Mouse (Mus musculus) granulocyte monocyte progenitor cell, adult 5-6 weeks (primary cell): ENCODE results near the gene Fam228a. TPM values are rescaled to one million over a fixed set of nuclear protein-coding genes. Genes with fewer than 3 reads are reported as not detected.
"Not testable (repeated sequence)": the region's sequence is repeated elsewhere in the genome, so short reads cannot be mapped to it uniquely, and the experiment has no call there.

Experiments
- ATAC-seq: replicated peaks from 2 replicates; pipeline ENCODE4 v1.8.0; 2016; ENCODE audit warnings: mild to moderate bottlenecking, moderate TSS enrichment, inconsistent platforms; ENCODE audit not compliant: poor library complexity, severe bottlenecking
- total RNA-seq, 2 experiments: library from RNA; stranded (forward) in 1 of 2; stranded (reverse) in 1 of 2; fragments of 200-712, 200-1000 nt in 1 of 2; fragments of >200 nt in 1 of 2; fragmentation: Nextera tagmentation in 1 of 2; gene quantifications; 2 replicates each; pipeline ENCODE4 v1.2.3; 2014 to 2017

Gene Fam228a
- total RNA-seq (2014; fragmentation: Nextera tagmentation) (0.26 and 0.70 TPM in 2 replicates), total RNA-seq (2017) (not detected in 2 replicates)

DNA sequence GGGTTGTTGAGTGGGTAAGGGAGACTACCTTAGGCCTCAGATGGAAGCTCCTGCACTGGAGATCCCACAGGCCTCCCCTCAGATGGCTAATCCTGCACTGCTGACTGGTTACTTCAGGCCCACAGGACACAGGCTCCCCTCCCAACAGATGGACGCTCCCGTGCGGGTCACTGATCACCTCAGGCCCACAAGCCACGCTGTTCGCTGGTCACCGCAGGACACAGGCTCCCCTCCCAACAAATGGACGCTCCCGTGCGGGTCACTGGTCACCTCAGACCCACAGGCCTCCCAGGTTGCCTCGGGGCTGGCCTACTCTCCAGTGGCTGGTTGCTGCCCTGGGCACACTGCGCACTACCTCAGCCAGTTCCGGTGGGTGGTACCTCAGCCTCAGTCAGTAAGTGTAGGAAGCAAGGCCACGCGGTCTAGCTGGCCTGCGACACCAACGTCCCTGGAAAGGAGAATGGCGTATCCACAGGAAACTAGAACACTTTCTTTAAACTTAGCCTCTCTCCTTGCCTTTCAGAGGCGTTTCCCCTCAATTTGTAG lies at the start of gene Fam228a:
Gene Fam228a, minus strand, starts transcription at position 400 of the 546 bp plus-strand sequence.
- no peak for ATAC-seq

DNA sequence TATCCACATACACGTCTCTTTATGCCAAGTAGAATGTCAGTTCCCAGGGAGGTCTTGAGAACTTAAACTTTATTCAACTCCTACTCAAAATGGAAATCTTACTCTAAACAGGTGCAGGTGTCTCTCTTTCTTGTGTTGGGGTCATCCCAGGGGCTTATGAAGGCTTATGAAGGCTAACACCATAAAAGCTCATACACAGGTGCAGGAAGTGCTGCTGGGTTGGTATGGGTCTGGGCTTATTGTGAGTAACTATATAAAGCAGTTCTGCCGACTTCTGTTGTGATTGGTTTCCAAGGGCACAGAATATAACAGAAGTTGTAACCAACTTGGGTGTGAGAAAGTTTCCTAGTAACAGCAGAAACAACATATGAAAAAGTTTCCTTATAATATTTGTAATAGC lies 46.2 kb upstream of the Fam228a start:
- ATAC-seq: no peak

DNA sequence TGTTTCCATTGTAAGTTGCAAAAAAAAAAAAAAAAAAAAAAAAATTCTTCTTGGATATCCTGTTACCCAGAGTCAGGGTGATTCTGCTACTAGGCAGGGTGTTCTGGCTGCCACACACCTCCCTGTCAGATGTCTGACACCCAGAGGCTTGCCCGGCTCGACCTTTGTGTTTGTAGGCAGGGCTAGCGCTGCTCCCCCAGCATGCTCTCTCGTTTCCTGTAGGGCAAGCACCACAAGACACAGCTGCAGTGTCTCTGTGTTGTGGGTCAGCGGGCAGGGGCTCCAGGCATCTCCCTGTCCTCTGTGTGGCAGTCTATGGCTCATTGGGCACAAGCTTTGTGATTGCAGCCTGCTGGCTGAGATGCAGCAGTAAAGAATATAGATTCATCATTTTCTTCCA lies 45.4 kb upstream of the Fam228a start:
- ATAC-seq: no peak

DNA sequence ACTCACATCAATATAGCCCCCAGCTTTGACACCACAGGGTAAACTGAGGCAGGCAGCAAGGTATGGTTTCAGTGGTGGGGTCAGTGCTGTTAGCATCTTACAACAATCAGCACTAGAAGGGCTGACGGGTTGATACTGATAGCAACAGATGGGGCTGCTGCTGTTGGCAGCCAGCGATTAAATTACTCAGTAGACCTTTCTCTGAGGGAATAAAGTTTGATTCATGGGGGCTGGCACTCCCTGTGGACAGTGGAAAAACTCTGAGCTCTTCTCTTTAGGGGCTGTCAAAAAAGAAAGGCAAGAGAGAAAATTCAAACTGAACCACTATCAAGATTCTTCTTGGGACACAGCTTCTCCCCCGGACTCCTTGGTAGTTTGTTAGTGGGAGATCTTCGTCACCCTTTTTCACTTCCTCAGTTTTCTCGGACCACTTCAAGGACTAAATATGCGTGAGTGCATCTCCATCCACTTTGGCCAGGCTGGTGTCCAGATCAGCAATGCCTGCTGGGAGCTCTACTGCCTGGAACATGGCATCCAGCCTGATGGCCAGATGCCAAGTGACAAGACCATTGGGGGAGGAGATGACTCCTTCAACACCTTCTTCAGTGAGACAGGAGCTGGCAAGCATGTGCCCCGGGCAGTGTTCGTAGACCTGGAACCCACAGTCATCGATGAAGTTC lies 43.6 kb upstream of the Fam228a start:
- not testable (repeated sequence) for ATAC-seq

DNA sequence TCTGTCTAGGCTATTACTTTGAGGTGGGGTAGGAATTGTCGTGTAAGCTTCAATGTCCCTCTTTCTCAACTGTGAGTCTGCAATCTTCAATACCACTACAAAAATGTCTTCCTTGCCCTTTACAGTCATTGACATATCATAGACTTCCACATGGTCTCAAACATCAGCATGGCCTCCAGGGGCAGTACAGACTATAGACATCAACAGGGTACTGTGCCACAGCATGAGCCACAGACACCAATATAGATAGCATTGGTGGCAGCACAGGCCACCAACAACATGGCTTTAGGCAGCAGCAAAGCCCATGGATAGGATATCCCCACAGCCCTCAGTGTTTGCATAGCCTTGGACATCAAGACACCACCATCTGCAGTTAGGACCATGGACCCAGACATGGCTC lies 43.0 kb upstream of the Fam228a start:
- ATAC-seq: 0 out of 2 replicates have a peak, but pooled peaks have one; percentile 14

DNA sequence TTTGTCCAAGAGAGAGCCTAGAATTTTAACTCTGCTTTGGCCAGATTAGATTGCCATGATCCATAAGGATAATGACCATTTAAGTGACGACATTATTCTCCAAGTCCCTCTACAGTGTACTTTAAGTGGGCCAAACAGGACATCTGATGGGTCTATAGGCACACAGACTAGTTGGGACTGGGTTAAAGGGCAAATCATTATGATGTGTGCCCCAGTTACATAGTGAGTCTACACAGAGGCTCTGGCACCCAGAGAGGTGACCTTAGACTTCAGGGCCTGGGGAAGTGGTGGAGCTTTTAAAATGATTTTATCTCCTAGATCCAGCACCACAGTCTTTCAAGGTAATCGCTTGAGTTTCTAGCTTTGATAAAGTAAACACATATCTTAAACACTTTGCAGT lies 42.0 kb upstream of the Fam228a start:
- no peak for ATAC-seq

DNA sequence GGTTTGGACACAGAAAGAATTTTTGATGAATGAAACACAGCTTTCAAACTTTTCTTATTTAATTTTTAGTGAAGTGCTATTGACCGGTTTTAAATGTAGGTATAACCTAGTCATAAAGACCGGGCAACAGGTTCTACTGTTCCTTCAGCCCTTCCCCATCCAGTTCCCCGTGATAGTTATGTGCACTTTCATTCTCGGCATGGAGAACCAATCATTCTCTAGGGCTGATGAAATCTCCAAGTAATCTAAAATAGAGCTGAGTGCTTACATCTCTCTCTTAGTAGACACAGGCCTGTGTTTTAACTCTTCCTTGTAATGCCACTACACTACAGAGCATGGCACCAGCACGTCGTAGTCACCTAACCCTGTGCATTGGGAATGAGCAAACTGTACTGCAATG lies 39.5 kb upstream of the Fam228a start:
- ATAC-seq: no peak

DNA sequence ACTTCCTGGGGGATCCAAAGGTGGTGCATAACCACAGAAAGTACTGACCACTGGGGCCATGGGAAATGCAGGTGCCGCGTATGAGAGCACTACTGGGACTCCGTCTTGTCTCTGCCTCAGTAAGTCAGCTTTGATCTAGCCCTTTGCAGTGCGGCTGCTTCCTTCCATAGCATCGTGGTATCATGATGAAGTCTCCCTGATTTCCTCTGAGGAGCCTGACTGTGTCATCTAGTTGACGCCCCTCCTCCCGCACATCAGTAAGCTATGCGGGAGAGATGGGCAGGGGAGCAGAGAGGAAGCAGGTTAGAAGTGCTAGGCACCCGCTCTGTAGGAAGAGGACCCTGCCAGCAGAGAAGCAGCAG lies 37.3 kb upstream of the Fam228a start:
- no peak for ATAC-seq

DNA sequence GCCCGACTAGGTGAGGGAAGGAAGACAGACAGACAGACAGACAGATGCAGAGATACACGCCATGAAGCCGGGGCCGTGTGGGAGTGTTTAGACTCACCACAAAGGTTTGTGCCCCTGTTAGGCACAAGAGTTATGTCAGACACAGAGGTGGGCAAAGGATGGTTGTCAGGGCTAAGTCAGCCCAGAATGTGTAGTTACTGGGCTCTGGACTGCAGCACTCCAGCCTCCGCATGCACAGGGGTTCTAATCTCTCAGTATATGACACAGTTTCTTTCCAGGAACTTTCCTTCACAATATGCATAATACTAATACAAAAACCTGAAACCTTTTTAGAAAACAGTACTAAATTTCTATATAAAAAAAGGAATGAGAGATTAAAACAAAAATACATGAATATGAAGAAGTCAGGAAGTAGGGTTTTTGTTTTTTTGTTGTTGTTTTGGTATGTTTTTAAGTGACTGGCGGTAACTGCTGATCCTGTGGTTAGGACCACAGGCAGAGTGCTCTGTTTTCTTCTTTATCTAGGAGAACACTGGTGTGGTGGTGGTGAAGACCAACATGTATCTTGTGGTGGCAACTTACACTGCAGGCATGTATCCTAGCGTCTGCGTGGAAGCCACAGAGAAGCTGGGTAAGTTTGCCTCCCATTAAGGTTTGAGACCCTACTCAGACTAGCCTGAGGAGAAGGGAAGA lies 36.8 kb upstream of the Fam228a start:
- no peak for ATAC-seq

DNA sequence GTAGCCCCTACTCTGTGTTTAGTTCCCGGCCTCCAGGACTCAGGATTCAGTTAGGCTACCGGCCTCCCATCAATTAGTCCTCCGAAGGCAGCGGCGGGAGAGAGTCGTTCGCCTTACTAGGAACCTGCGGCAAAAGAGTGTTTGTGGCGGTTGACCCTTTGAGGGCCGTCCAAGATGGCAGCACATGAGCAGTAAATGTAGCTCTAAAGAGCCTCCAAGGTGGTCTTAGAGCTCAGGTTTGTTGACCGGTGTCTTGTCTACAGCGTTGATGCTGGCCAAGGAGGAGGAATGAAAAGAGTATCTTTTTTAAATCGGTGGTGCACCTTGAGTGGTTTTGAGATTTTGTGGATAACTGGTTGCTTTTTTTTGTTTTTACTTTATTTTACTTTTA lies 31.1 kb upstream of the Fam228a start:
- ATAC-seq: peak; percentile 14; the same call in 1 of the 2 replicates

DNA sequence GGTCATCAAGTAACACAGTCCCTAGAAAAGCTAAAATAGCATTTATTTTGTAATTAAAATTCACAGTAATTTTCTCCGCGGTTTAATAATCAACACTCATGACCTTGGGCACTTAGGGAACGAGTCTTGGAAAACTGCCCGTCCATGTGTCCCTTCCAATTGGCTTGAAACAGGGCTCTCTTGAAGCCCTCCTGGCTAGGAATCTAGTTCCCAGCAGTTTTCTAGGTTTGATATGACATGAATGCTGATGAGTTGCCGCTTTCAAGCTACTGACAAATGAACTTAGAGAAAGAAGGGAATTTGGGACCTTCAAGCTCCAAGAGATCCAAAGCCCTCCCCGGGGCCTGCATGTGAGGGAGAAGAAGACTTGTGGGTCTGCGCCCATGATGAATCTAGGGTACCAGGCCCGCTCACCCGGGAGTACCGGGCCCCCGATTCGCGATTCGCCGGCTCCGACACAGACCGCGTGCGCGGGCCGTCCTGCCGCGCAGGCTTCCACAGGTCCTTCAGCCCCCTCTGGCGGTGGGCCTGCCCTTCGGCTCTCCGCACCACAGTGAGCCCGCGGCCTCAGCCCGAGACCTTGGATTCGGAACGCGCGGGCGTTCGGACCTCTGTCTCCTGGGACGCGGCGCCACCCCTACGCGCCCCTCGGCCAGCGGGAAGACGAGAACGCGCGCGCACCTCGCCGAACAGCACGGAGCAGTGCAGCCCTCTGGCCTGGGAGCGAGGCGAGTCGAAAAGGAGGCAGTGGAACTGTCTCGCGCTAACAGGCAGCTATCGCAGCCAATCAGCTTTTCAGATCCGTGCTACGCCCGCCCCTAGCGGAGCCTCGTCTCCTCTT lies 30.5 kb upstream of the Fam228a start, which contains the start of the genes Pfn4 and Fam228b:
Gene Pfn4, plus strand, starts transcription at position 531 of the 841 bp plus-strand sequence.
Gene Fam228b, minus strand, starts transcription at position 776 of the 841 bp plus-strand sequence.
- ATAC-seq: peak; percentile 98

DNA sequence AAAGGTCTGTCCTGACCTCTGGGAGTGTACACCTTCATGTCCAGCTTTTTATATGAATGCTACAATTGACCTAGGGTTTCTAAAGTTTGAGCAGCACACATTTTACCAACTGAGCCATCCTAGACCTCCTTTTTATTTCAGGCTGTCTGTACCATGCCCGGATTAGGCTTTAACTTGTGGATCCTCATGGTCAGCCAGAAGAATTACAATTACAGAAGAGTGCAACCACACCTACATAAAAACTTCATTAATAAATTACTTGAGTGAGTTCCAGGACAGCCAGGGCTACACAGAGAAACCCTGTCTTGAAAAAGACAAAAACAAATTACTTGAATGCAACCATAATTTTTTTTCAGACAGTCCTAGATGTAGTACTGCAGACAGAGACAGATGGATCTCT lies 18.8 kb upstream of the Fam228a start:
- ATAC-seq: no peak

DNA sequence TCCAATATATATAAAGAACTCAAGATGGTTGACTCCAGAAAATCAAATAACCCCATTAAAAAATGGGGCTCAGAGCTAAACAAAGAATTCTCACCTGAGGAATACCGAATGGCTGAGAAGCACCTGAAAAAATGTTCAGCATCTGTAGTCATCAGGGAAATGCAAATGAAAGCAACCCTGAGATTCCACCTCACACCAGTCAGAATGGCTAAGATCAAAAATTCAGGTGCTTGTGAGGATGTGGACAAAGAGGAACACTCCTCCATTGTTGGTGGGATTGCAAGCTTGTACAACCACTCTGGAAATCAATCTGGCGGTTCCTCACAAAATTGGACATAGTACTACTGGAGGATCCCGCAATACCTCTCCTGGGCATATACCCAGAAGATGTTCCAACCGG lies 16.2 kb upstream of the Fam228a start:
- ATAC-seq: not testable (repeated sequence)

DNA sequence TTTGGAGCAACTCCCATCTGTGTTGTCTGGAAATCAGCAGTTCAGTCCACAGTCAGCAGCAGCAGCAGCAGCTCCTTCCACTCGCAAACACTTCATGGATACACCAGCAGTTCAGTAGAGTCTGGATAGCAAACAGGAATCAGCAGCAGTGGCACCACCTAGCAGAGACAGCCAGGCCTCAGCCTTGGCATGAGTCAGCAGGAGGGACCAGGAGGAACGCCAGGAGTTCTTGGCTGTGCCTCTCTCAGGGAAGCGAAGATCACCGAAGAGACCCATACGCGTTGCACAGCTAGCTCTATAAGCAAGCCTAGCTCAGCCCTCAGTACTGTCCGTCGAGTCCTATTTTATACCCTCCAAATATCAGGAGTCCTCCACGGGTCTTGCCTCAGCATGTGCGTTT lies 6.3 kb upstream of the Fam228a start:
- ATAC-seq: no peak

DNA sequence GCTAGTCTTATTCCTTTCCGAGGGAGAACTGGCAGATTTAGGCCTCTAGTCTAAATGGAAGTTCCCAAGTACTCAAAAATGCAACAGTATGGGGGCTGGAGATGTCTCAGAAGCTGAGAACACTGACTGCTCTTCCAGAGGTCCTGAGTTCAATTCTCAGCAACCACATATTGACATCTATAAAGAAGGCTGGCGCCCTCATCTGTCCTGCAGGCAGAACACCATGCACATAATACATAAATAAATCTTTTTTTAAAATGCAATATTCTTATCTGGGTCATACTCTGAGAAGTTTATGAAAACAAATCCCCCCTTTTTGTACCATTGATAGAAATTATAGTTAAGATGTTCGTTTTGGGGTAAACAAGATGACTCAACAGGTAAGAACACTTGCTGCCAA lies 4.0 kb upstream of the Fam228a start:
- ATAC-seq: no peak

DNA sequence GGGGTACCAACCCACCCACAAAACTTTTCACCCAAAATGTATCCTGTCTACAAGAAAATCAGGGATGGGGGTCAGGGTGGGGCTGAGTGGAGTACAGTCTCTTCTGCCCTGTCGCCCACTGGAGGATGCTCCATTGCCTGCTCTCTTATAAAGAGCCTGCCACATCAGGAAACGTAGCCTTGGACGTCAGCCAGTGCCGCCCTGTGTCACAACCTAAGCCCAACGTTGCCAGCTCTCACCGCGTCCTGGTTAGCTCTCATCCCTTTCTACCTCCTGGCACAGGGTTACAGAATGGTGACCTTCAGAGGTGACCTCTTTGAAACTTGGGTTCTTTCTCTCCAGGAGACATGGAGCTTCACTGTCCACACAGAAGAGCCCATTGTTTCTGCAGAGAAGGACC lies 2.6 kb upstream of the Fam228a start:
- no peak for ATAC-seq

DNA sequence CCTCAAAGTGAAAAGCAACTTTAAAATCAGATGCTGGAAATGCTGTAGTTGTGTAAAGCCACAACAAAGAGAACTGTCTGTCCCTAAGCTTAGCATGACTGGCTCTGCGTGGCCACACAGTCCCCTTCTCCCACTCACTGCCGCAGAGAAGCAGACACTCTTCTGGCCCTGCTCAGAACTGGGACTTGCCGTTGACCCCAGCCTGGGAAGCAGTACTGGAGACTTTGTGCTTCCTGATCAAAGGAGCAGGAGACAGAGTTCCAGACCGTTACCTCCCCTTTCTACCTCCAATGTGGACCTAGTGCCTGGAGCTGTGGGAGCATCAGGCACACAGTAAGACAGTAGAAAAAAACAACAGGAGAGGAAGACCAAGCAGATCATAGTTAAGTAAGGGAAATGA lies 5.9 kb downstream of the Fam228a start:
- ATAC-seq: no peak

DNA sequence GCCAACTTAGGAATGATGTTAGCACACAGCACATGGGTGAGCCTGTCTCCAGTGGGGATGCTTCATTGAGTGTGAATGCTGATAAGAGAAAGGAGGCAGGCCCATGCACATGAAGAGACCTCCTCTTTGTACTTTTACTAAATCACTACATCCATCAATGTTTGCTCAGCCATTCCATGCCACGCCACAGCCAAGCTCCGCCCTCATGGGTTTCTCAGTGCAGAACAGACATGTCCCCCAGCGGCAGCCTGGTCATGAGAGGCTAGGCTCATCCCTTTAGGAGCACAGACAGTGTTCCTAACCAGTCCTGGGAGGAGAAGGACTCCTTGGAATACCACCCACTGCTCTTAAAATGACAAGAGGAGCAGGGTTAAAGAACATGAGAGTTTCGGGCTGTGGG lies 6.6 kb downstream of the Fam228a start:
- ATAC-seq: no peak

DNA sequence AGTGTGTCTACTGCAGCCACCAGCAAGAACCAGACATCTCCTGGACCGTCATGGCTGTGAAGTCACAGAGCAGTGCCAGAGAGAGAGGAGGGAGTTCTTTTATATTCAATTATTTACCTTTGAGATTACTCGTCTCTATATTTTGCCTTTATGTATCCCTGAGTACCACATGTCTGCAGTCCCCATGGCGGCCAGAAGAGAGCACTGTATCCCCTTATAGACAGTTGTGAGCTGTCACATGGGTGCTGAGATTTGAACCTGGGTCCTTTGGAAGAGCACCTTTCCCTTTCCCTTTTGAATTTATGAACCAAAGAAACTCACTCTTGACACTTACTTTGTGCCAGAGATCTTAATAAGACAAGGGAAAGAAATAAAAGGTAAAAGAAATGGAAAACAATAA lies 9.1 kb downstream of the Fam228a start:
- ATAC-seq: no peak
